Mouse (Mus musculus): ENCODE measurements around the gene Map3k11. TPM values are rescaled to one million over a fixed set of nuclear protein-coding genes. Genes with fewer than 3 reads are reported as not detected.

Gene Map3k11
- polyA plus RNA-seq, 1 experiment from 2014 or later = 33.7 TPM

- Histone ChIP-seq H3K9me3 (no peaks in the 10 kb centered on the region), H3K27me3 (replicated peaks) (peaks cover 33% of the 10 kb centered on the region), H3K4me2 (replicated peaks) (no peak overlapping the region), H3K4me3 (replicated peaks) (no peak overlapping the region), H3K36me3 (no peaks in the 10 kb centered on the region), H3K4me1 (replicated peaks) (peaks cover 17% of the 10 kb centered on the region), H3K9ac (no peak overlapping the region), H3K27ac (no peak overlapping the region)
- ATAC-seq = no peak
- 82% methylated on average over 6 of the region's 6 CpGs for WGBS
These were observed 60.9 kb downstream of the Map3k11 start for GRCm38 (mm10) chr19:5749476-5749875.

- Histone ChIP-seq H3K4me1 (replicated peaks) (peaks cover 10% of the 10 kb centered on the region), H3K36me3 (no peaks in the 10 kb centered on the region), H3K9me3 (no peaks in the 10 kb centered on the region), H3K4me2 (replicated peaks) (no peak overlapping the region), H3K27me3 (replicated peaks) (peaks cover 32% of the 10 kb centered on the region), H3K9ac (no peak overlapping the region), H3K27ac (no peak overlapping the region), H3K4me3 (replicated peaks) (no peak overlapping the region)
- ATAC-seq = no peak
- 24% methylated on average over 22 of the region's 22 CpGs for WGBS
These were observed 62.4 kb downstream of the Map3k11 start for GRCm38 (mm10) chr19:5750951-5751350.

- H3K4me1 ChIP-seq (replicated peaks) = peaks cover 7% of the 10 kb centered on the region
- H3K4me3 ChIP-seq (replicated peaks) = no peak overlapping the region
These were observed 63.2 kb downstream of the Map3k11 start for GRCm38 (mm10) chr19:5751742-5752141.

More at GRCm38 (mm10) chr19:5751742-5752141, 63.2 kb downstream of the Map3k11 start:
- 0 out of 2 replicates have a peak overlapping the region, but pooled peaks have one; percentile 10 for H3K4me2 ChIP-seq (replicated peaks)
- H3K36me3 ChIP-seq = no peaks in the 10 kb centered on the region
- H3K27me3 ChIP-seq (replicated peaks) = peaks cover 39% of the 10 kb centered on the region
- ATAC-seq = peak; percentile 50
- H3K27ac ChIP-seq = no peak overlapping the region
- no peak overlapping the region for H3K9ac ChIP-seq
- H3K9me3 ChIP-seq = no peaks in the 10 kb centered on the region
- 18% methylated on average over 20 of the region's 20 CpGs for WGBS

Other genes with a start within 250 kb of the Map3k11 start
- not detected in 2 replicates for gene Fosl1, start 241.2 kb upstream of the Map3k11 start, polyA plus RNA-seq (2015; fragmentation: Nextera tagmentation; extraction: Ambion mirVana)
- 8.2 and 8.7 TPM in 2 replicates for gene Ccdc85b, start 230.8 kb upstream of the Map3k11 start, polyA plus RNA-seq (2015; fragmentation: Nextera tagmentation; extraction: Ambion mirVana)
- gene Fibp, start 228.1 kb upstream of the Map3k11 start, polyA plus RNA-seq (2015; fragmentation: Nextera tagmentation; extraction: Ambion mirVana) = 95.1 and 99.4 TPM in 2 replicates
- gene Ctsw, start 220.2 kb upstream of the Map3k11 start, polyA plus RNA-seq (2015; fragmentation: Nextera tagmentation; extraction: Ambion mirVana) = 2.1 and 2.9 TPM in 2 replicates
- 118 TPM in 2 replicates for gene Efemp2, start 214.8 kb upstream of the Map3k11 start, polyA plus RNA-seq (2015; fragmentation: Nextera tagmentation; extraction: Ambion mirVana)
- 29.5 and 29.8 TPM in 2 replicates for gene Mus81, start 200.3 kb upstream of the Map3k11 start, polyA plus RNA-seq (2015; fragmentation: Nextera tagmentation; extraction: Ambion mirVana)
- gene Cfl1, start 198.3 kb upstream of the Map3k11 start, polyA plus RNA-seq (2015; fragmentation: Nextera tagmentation; extraction: Ambion mirVana) = 2,332 and 2,514 TPM in 2 replicates
- not detected in 2 replicates for gene 1700020D05Rik, start 185.0 kb upstream of the Map3k11 start, polyA plus RNA-seq (2015; fragmentation: Nextera tagmentation; extraction: Ambion mirVana)
- 7.2 and 8.0 TPM in 2 replicates for gene Snx32, start 178.2 kb upstream of the Map3k11 start, polyA plus RNA-seq (2015; fragmentation: Nextera tagmentation; extraction: Ambion mirVana)
- 19.3 TPM in 2 replicates for gene Ovol1, start 128.1 kb upstream of the Map3k11 start, polyA plus RNA-seq (2015; fragmentation: Nextera tagmentation; extraction: Ambion mirVana)
- gene Ap5b1, start 120.7 kb upstream of the Map3k11 start, polyA plus RNA-seq (2015; fragmentation: Nextera tagmentation; extraction: Ambion mirVana) = 7.9 and 9.9 TPM in 2 replicates
- 128 and 149 TPM in 2 replicates for gene Rnaseh2c, start 86.9 kb upstream of the Map3k11 start, polyA plus RNA-seq (2015; fragmentation: Nextera tagmentation; extraction: Ambion mirVana)
- 44.1 and 47.3 TPM in 2 replicates for gene Kat5, start 78.5 kb upstream of the Map3k11 start, polyA plus RNA-seq (2015; fragmentation: Nextera tagmentation; extraction: Ambion mirVana)
- 43.0 and 43.3 TPM in 2 replicates for gene Rela, start 51.3 kb upstream of the Map3k11 start, polyA plus RNA-seq (2015; fragmentation: Nextera tagmentation; extraction: Ambion mirVana)
- 21.5 and 23.8 TPM in 2 replicates for gene Sipa1, start 25.0 kb upstream of the Map3k11 start, polyA plus RNA-seq (2015; fragmentation: Nextera tagmentation; extraction: Ambion mirVana)
- gene Pcnx3, start 166 bp downstream of the Map3k11 start, polyA plus RNA-seq (2015; fragmentation: Nextera tagmentation; extraction: Ambion mirVana) = 16.3 and 16.8 TPM in 2 replicates
- gene Kcnk7, start 15.6 kb downstream of the Map3k11 start, polyA plus RNA-seq (2015; fragmentation: Nextera tagmentation; extraction: Ambion mirVana) = 0.29 and 0.43 TPM in 2 replicates
- 38.6 and 40.1 TPM in 2 replicates for gene Ehbp1l1, start 37.6 kb downstream of the Map3k11 start, polyA plus RNA-seq (2015; fragmentation: Nextera tagmentation; extraction: Ambion mirVana)
- 68.7 and 69.6 TPM in 2 replicates for gene Fam89b, start 40.9 kb downstream of the Map3k11 start, polyA plus RNA-seq (2015; fragmentation: Nextera tagmentation; extraction: Ambion mirVana)
- 20.7 and 21.7 TPM in 2 replicates for gene Ltbp3, start 52.2 kb downstream of the Map3k11 start, polyA plus RNA-seq (2015; fragmentation: Nextera tagmentation; extraction: Ambion mirVana)
- 60.6 and 60.9 TPM in 2 replicates for gene Scyl1, start 82.7 kb downstream of the Map3k11 start, polyA plus RNA-seq (2015; fragmentation: Nextera tagmentation; extraction: Ambion mirVana)
- 26.9 and 28.0 TPM in 2 replicates for gene Frmd8, start 186.5 kb downstream of the Map3k11 start, polyA plus RNA-seq (2015; fragmentation: Nextera tagmentation; extraction: Ambion mirVana)
- gene Slc25a45, start 189.1 kb downstream of the Map3k11 start, polyA plus RNA-seq (2015; fragmentation: Nextera tagmentation; extraction: Ambion mirVana) = 3.5 and 4.2 TPM in 2 replicates
- 1.9 and 2.7 TPM in 2 replicates for gene Tigd3, start 205.4 kb downstream of the Map3k11 start, polyA plus RNA-seq (2015; fragmentation: Nextera tagmentation; extraction: Ambion mirVana)
- 109 and 118 TPM in 2 replicates for gene Dpf2, start 224.3 kb downstream of the Map3k11 start, polyA plus RNA-seq (2015; fragmentation: Nextera tagmentation; extraction: Ambion mirVana)
- gene Cdc42ep2, start 236.1 kb downstream of the Map3k11 start, polyA plus RNA-seq (2015; fragmentation: Nextera tagmentation; extraction: Ambion mirVana) = 11.9 and 12.4 TPM in 2 replicates